Mouse (Mus musculus) activated CD4-positive, CD25-positive, alpha-beta regulatory T cell, adult 4 months (primary cell): ENCODE results near the gene Ccer1. TPM values are rescaled to one million over a fixed set of nuclear protein-coding genes. Genes with fewer than 3 reads are reported as not detected.
"Not testable (repeated sequence)": the region's sequence is repeated elsewhere in the genome, so short reads cannot be mapped to it uniquely, and the experiment has no call there.

Experiments
- ATAC-seq: one replicate; pipeline ENCODE4 v1.8.0; 2017
- polyA plus RNA-seq, 2 experiments: library from polyadenylated mRNA; unstranded; fragments of 100-300 nt; shearing (Covaris generic); gene quantifications; one replicate each; pipeline ENCODE4 v1.2.1; 2017

Gene Ccer1
- under 1 TPM in 1 of 2 experiments, not detected in 1; 0.29 TPM for polyA plus RNA-seq

DNA sequence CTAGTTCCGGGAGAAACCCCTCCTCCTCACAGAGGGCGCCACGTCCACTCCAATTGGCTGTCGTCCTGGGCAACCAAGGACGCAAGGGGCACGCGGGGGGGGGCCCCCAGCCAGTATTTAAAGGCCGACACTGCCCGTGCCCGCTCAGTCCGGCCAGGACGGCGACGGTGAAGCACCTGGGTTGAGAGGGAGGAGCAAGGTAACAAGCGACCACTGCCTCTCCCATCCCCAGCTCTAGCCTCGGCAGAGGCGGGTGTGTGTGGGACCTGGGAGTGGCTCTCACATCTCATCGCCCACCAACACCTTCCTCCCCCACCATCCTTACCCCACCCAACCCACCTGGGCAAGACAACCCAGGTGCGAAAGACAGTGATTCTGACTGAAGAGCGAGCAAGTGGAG is at the start of gene Ccer1:
Gene Ccer1, plus strand, starts transcription at position 147 of the 400 bp plus-strand sequence.
- ATAC-seq = no peak

DNA sequence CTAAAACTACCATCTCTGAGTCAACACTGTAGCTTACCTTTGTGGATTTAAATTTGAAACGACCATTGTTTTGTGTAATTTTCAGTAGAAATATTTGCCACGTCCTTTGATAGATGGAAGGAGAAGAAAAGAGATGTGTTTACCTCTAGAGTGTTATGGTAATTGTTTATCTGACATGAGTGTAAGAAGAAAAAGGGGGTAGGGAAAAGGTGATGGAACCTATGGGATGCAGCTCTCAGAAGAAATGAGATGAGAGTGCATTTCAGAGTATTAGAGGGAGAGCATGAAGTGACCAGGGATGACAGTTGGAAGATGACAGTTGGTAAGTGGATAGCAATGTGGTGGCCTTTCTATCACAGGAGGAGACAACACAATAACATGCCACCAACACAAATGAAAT is 49.1 kb upstream of the Ccer1 start, which contains the start of gene Epyc:
Gene Epyc, plus strand, starts transcription at position 301 of the 400 bp plus-strand sequence.
- ATAC-seq = no peak

DNA sequence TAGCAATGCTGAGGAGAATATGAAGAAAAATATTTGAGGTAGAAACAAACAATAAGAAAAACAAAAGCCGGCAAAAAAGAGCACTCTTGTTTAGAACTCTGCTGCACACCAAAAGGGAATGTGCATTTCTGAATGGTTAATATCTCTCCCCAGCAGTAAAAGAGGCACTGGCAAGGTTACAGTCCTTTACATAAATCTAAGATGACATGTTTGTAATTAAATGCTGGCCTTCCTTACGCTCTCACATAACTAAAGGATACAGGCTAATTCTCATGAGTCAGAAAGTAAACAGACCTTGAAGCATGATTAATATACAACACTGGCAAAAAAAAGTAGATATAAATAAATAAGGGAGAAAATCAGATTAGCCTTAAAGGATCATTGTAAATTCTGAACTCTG is 42.5 kb upstream of the Ccer1 start:
- no peak for ATAC-seq

DNA sequence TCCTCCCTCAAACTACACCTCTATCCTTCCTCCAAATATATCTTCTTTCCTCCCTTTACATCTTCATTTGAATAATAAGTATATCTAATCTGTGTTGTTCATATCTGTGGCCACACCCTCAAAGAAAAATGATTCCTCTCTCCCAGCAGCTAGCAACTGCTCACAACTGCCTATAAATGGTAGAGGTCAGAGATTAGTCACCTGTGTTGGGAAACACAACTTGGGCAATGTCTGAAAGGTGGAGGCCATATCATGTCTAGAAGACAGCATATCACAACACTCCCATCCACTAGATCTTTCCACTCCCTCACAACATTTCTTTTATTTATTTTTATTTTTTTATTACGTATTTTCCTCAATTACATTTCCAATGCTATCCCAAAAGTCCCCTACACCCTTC is 33.4 kb upstream of the Ccer1 start:
- no peak for ATAC-seq

DNA sequence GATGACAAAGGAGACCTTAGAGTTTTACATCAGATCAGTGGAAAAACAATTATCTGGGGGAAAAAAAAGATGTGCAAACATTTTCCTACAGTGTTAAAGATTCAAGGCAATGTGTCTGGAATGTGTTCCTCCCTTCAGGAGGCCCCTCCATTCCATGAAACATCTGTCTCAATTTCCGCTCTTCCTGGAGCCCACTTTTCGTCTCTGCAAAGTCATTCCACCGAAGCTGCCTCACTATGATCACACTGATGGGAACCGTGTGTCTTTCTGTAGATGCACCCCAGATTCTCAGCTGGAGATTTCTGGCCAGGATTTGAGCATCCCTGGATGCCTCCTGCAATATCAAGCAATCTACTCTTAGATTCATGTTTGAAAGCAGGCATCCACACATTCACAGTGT is 24.2 kb upstream of the Ccer1 start:
- ATAC-seq = no peak

DNA sequence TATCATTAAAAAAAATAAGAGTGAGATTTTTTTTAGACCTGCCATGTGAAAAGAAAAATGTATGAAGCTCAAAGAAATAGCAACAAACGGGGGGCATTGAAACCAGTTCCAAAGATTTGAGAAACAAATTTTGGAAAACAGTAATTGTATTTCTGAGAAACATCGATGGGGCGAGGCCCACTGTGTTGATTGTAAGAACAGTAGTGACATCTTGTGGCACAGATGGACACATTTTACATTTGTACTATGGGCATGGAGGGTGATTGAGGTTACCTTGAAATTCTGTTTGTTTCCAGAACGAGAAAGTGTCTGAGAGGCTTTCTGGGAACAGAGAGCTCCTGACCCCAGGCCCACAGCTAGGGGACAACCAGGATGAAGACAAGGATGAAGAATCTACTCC is 22.7 kb upstream of the Ccer1 start:
- ATAC-seq = no peak

DNA sequence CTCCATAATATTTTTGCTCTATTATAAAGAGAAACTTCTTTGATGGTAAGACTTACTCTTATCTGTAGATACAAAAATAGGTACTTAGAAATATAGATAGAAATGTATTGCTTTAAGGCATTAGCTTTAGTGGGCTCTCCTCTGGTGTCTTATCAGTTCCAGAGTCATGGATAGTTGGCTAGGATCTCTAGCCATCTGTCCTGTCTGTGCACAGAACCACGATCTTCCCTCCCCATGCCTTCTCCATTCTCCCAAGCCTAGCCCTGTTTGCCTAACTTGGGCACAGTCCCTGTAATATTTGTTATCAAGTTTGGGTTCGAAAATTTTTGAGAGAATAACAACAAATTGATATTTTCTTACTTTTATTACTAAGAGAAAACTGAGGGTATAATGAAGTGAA is 19.6 kb upstream of the Ccer1 start:
- ATAC-seq = no peak

DNA sequence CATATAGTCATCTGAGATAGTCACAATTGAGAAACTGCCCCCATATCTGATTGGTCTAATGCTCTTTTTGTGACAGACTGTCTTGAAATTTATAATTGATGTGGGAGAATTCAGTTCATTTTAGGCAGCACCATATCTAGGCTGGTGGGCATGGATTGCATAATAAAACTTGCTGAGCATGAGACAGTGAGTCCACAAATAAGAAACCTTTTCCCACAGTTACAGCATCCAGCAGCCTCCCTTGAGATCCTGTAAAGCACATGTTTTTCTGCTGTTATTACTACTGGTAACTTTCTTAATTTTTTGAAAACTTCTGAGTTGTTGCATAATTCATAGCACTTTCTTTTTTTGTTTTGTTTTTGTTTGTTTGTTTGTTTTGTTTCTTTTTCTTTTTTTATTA is 9.9 kb upstream of the Ccer1 start:
- no peak for ATAC-seq

DNA sequence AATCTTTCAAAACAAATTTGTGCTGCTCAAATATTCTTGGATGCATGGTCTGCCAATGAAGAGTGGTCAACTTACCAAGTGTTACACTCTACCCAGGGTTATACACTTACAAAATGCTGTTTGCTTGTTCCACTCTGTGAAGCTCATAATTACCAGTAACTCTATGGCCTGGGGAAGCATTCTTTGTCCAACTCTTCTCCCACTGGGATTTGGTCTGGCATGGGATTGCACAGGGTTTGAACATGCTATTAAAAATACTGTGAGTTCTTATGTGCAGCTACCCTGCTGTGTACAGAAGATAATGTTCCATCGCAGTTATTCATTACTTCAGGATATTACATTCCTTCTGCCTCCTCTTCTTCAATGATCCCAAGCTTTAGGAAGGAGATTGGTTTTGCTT is 5.7 kb upstream of the Ccer1 start:
- ATAC-seq = no peak

DNA sequence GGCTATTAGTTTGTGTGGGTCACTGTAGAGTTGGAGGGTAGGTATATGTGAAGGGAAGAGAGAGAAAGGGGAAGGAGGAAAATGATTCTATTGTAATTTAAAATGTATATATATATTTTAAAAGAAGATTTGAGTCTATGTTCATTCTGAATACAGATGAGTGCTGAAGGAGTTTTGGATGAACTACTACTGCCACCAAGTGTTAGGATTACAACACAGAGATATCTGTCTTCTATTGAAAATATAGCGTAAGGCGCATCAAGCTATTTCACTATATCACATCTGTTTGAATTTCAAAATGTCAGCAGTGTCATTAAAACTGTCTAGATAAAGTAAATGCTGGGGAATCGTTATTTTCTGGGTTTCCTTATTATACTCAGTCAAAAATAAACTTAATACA is 3.4 kb upstream of the Ccer1 start:
- no peak for ATAC-seq

DNA sequence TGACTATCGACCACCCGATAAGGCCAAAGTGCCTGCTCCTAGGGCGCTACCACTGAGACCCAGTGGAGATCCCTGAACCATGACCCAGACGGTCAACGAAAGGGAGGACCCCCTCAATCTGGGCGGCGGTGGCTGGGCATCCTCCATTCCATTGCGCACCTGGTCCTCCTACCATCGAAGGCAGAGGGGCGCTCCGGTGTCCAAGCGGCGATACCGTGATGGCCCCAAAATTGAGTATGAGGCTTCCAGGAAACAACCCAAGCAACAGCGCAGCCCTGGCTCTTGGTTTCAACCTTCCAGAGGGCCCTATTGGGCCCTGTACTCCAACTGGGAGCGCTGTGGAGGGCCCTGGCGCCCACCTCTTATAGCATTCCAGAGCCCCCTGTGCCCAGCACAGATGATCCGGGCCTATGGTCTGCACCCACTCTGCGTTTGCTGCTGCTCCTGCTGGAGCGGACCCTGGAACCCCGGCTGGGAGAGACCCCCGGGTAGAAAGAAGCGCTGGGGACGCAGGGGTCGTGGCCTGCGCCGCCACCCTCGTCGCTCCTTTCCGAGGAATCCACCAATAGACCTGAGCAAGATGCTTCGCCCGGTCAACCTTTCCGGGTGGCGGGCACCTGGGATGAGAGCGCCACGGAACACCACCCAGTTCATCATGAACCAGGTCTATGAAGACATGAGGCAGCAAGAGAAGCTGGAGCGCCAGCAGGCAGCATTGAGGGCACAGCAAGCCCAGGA is 708 bp downstream of the Ccer1 start:
- ATAC-seq = no peak

DNA sequence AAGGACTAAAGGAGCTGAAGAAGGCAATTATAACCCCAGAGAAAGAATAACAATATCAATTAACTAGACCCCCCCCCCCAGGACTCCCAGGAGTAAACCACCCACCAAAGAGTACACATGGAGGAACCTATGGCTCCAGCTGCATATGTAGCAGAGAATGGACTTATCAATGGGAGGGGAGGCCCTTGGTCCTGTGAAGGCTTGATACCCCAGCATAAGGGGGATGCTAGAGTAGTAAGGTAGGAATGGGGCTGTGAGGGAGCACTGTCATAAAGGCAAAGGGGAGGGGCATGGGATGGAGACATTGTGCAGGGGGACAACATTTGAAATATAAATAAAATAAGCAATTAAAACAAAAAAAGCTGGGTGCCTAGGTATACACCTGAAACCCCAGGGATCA is 9.5 kb downstream of the Ccer1 start:
- no peak for ATAC-seq

DNA sequence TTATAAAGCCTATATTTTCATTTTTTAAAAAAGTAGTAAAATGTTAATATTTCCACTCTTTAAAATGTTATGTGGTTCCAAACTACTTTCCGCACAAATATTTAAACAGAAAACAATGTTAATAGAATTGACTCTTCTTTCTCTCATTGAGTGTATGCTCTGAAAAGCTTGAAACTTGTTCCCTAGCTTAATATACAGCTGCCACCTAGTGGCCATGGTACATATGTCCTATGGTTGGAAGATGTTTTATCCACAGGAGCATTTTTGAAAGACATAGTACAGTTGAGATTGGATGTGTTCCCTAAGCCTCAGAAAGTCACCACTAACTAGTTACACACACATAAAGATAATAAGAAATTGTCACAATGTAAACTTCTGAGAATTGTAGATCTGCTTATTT is 11.7 kb downstream of the Ccer1 start:
- ATAC-seq = no peak

DNA sequence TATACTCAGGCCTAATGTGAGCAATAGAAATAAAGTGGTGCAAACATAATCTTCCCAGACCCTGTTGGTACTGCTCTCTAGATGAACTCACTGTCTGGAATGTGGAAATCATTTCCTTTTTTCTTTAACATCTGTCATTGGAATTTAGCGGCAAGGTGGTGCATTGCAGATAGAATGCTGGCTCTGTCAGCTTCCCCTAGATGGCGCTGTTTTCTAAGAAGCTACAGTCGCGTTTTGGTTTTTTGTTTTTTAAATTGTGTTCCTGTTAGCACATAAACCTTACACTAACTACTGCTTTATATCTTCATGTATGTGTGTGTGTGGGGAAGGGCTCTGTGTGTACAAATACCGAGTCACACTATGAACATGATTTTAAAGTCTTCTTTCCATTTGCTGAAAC is 19.8 kb downstream of the Ccer1 start:
- peak; percentile 54 for ATAC-seq

DNA sequence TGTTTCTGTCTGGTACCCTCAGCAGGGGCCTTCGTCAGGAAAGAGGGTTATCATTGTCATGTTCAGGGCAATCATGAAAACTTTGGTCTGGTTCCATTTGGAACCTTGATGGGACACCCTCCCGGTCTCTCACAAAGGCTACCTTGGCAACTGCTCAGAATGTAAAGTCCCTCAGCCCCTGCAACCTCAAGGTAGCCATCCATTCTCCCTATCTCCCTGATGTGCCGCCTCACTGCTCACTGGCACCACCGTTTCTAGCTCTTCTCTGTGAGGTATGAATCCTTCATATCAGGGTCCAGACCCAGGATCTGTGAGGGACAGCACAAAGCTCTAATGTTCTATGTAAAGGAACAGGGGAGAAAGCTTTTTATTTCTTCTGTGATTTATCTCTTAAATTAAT is 21.7 kb downstream of the Ccer1 start:
- no peak for ATAC-seq

DNA sequence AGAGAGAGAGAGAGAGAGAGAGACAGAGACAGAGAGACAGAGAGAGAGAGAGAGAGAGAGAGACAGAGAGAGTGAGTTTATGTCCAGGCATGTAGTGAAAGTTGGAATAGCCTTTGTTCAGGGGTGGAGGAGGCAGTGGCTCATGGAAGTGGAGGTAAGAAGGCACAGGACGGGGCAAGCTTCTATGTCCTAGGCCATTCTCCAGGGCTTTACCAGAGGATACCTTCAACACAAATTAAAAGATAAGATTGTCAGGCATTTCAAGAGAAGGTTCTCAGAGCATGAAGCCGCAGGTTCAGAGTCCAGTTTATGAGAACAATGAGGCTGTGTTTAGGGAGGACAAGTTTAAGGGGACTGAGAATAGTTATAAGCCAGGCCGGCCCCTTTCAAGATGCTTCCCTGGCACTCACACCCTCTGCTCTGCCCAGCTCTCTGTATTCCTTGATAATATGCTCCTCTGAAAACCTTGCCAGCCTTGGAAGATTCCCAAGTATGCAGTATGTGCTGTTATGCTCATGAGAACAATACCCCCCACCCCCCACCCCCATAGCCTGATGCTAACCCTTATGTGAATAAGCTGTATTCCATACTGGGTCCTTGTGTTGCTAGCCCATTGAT is 22.5 kb downstream of the Ccer1 start:
- ATAC-seq = no peak

DNA sequence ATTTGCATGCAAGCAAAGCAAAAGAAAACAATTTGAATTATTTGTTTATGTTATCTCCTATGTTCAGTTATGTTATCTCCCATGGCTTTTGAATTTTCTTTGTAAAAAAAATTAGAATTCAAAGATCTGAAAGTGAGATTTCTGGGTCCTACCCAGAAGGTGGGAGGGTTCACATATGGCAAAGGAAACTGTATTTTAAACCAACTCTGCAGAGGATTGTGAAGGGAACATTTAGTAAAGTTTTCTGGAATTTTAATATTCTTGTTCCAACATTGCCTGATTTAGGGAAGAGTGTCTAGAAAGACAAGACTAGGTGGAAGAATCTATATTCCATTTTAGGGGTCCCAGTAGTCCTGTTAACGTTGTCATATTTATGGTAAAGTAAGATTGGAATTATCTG is 24.4 kb downstream of the Ccer1 start:
- no peak for ATAC-seq

DNA sequence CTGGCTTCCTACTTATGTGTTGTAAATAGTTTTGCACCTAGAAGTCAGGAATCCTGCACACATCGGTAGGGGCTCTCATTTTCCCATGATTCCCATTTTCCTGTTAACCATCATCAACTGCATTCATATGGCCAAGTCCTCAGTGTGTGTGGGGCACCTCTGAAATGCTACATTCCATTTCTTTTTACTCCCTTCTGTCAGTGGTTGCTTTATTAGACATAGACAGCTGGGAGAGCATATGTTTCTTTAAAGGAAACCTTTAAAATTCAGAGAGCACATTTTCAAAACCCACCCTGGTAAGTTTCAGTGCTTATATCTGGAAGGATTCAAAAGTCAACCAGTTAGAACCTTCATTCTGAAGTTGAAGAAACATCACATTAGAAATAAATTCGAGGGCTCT is 25.2 kb downstream of the Ccer1 start:
- no peak for ATAC-seq

DNA sequence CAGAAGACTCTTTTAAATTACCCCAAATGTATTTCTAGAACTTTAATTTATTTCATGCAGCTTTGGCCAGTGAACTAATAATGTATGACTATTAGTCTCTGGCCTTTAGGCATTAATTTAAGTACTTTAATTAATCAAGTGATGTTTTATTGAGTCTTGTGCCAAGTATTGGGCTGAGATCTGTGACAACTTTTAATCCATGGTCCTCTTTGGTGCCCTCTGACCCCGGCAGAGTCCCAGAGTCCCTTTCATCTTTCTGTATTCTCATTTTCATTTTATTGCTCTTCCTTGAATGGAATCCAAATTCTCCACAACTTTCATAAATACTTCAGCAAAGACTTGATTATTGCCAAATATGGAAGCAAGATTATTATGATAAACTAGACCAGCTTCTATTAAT is 27.8 kb downstream of the Ccer1 start:
- ATAC-seq = no peak

DNA sequence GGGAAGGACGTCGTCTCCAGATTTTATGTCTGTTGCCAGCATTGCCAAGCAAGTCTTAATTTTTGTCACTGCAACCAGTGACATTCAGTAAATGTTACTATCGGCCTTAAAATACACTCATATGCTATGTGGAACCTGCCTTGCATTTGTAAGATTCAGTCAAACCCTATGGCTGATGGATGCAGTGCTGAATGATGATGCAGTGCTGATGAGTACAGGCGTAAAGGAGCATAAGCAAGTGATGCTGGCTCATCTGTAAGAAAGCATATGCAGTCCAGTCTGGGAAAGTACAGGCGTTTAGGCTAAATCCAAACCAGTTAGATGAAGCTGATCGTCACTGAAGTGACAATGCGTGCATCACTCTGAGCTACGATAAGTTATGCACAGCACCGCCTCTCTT is 29.9 kb downstream of the Ccer1 start:
- no peak for ATAC-seq

DNA sequence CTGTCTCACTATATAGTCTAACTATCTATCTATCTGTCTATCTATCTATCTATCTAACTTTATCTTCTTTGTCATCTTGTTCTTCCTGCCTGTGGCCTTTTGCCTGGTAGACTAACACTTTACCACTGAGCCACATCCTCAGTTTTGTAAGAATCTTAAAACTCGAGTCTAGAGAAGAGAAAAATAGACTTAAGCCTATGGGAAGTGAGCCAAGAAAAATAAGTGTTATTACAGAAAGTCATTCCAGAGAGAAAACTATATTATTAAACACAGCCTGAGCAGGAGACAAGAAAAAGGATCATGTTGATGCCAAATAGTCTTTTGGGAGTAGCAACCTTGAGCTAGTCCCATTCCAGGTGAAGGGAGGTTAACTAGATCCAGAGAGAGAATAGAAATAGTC is 33.1 kb downstream of the Ccer1 start:
- ATAC-seq = no peak

DNA sequence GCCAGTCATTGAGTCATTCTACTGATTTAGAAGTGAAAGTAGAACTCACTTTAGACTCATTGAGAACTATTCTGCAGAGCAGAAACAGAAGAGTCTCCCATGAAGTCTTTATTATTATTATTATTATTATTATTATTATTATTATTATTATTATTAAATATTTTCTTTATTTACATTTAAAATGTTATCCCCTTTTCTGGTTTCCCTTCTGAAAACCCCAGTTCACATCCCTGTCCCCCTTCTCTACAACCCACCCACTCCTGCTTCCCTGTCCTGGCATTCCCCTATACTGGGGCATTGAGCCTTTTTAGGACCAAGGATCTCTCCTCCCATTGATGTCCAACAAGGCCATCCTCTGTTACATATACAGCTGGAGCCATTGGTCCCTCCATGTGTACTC is 33.8 kb downstream of the Ccer1 start, which contains the start of gene C030005K15Rik:
Gene C030005K15Rik, minus strand, starts transcription at position 101 of the 400 bp plus-strand sequence.
- not testable (repeated sequence) for ATAC-seq
